Mouse (Mus musculus): ENCODE results near the gene Rflnb.

Gene Rflnb

DNA sequence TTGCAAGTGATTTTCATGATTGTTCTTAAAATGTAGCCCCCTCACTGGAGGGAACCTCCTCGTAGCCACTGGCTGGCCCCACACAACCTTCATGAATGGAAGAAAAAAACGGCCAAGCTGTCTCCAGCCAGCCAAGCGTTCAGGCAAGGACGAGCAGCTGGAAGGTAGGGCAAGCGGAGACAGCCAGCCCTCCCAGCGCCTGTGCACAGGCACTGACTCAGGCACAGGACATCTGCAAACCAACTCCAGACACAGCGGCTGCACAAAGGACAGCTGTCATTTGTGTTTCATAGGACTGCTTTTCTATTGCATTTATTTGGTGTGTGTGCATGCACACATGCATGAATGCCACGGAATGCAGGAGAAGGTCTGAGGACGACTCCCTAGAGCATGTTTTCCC, 33.2 kb downstream of the Rflnb start:
- no peak for ATAC-seq (ENCODE audit: insufficient number of reproducible peaks, low FRiP score, low TSS enrichment)

DNA sequence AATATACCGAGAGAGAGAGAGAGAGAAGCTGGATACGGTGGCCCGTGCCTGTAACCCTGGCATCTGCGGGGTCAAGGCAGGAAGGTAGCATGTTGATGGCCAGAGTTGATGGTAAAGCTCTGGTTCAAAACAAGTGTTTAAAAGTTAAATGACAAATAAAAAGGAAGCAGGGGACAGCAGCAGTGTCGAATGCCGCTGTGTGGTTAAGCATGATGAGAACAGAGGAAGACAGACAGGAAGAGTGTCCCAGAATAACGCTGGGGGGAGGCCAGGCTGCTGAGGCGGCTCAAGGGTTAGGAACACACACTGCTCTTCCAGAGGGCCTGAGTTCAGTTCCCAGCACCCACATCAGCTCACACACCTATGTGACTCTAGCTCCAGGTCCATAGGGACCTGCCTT, 35.1 kb downstream of the Rflnb start:
- no peak for ATAC-seq (ENCODE audit: insufficient number of reproducible peaks, low FRiP score, low TSS enrichment)

DNA sequence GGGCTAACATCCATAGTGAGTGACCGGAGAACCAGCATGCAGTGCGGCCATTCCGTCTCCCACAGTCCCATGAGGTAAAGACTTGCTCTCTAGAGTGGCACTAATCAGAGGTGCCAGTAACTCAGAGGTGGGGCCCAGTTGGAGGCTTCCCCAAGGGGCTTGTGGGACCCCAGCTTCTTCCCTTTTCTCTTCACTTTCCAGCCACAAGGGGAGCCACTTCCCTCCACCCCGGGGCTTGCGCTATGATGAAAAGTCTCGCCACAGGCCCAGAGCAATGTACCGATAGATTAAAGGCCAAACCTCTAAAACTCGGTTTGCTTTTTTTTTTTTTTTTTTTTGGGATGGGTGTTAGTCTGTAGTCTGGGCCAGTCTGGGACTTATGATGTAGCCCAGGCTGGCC, 35.7 kb downstream of the Rflnb start:
- no peak for ATAC-seq (ENCODE audit: insufficient number of reproducible peaks, low FRiP score, low TSS enrichment)

DNA sequence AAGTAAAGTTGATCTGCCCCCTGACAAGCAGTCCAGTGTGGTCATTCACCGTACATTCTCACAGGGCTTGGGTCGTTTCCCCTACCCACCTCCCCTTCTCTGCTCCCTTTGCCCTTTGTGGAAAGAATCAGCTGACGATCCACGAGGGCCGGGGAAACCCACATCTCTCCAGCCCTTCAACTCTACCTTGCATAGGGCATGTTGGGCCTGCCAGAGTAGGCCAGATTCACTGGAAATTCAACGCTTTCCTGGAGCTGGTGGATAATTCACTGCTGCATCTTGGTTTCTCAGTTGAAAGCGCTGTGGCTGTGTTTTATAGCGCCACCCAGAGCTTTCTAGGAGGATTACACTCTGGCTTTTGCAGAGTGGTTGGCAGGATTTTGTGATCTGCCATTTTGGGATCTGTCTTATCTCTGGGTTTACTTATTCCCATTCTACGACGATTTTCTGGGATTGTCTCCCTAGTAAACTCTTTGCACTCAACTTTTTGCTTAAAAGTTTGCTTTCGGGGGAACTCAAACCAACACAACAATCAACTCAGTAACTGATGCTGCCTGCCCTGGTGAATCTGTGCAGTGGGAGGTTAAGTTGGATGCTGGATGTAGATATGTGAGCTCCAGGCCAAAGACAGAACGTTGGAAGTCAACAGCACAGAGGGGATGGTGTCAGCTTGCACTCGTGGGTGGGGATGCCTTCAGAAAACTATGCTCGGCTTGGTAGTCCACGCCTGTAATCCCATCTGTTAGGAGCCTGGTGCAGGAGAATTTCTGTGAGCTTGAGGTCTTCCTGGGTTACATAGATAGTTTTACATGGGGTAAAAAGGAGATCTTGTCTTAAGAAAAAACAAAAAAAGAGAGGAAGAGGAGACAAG, 36.4 kb downstream of the Rflnb start:
- no peak for ATAC-seq (ENCODE audit: insufficient number of reproducible peaks, low FRiP score, low TSS enrichment)

DNA sequence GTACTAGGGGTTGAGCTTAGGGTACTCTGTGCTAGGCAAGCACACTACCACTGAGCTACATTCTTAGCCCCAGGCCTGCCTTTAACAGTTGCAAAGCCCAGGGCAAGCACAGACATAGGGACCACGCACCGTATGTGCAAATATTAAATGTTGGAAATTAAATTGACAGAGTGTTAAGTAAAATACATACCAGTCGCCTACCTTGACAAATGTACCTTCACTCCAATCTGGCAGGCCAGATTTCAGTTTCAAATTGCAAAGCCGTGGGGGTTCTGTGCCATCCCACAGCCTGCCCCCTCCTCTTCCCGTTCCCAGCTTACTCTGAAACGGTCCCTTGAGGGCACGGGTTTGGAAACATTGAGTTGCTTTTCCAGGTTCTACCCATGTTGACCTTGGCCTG, 41.6 kb downstream of the Rflnb start:
- ATAC-seq (ENCODE audit: insufficient number of reproducible peaks, low FRiP score, low TSS enrichment): no peak

DNA sequence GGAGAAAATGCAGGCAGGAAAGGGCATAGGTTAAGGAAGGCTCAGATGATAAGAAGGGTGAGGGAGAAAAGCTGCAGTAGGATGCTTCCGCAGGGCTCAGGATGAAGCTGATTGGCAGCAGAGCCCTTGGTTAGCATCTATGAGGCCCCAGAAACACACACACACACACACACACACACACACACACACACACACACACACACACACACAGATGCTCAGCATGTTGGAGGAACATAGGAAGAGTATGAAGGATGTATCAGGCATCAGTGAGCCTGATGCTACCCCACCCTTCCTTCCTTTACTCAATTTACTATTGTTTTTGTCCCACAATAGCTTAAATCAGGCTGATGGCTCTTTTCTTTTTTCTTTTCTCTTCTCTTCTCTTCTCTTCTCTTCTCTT, 43.0 kb downstream of the Rflnb start:
- no peak for ATAC-seq (ENCODE audit: insufficient number of reproducible peaks, low FRiP score, low TSS enrichment)

DNA sequence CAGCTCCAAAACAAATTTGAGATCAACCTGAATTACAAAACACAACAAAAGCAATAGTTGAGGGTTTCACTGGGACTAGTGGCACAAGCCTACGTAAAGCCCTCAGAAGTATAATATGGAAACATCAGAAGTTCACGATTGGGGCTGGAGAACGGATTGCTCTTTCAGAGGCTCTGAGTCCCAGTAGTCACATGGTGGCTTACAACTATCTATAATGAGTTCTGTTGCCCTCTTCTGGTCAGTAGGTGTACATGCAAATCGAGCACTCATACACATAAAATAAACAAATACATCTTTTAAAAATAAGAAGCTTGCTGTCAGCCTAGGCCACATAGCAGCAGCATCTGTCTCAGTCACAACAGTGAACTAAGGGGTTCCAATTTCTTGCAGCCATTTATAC, 44.4 kb downstream of the Rflnb start:
- ATAC-seq (ENCODE audit: insufficient number of reproducible peaks, low FRiP score, low TSS enrichment): no peak

DNA sequence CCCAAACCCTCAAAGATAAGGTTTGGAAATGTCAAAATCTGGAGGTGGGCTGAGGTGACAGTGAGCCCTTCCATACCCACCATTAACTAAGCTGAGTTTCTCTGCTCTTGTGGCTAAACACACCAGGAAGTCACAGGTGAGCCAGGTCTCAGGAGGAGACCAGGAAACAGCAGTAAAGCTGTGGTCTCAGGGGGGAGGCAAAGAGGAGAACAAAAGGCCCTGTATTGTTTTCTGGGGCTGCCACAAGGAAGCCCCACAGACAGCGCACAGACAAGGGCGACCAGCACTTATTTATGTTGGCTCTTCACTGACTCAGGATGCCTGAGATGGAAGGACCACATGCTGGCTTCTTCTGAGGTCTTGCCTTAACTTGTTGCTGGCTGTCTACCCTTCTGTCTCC, 47.2 kb downstream of the Rflnb start:
- ATAC-seq (ENCODE audit: insufficient number of reproducible peaks, low FRiP score, low TSS enrichment): no peak

DNA sequence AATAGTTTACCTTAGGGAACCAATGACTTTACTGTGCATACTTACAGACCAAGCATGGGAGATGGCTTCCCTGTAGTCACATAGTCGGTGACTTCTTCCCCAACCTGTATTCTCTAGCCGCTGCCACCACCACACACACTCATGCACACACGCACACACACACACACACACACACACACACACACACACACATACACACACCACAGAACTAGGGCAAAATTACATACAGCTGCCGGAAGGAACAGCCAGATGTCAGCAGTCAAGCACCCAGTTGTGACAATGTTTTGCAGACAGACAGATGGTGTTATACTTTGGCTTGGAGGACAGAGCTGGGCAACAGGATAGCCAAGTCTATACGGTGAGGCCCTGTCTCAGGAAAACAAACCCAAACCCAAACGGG, 49.5 kb downstream of the Rflnb start:
- ATAC-seq (ENCODE audit: insufficient number of reproducible peaks, low FRiP score, low TSS enrichment): no peak

DNA sequence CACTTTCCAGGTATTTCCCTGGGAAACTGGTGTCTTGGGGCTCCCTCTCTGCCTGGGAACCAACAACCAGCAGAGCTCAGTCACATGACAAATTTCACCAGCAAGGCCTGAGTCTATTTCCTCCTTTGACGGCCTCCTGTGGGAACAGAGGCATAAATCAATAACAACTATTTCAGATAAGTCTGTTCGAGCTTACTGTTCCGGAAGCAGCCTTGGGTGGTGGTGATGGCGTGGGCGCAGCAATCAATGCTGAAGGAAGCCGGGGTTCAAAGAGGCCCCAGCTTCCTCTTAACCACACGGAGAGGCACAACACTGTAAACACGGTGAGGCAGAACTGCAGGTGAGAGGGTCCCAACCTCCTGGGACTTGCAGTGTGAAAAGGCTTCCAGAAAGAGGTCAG, 50.8 kb downstream of the Rflnb start:
- no peak for ATAC-seq (ENCODE audit: insufficient number of reproducible peaks, low FRiP score, low TSS enrichment)

DNA sequence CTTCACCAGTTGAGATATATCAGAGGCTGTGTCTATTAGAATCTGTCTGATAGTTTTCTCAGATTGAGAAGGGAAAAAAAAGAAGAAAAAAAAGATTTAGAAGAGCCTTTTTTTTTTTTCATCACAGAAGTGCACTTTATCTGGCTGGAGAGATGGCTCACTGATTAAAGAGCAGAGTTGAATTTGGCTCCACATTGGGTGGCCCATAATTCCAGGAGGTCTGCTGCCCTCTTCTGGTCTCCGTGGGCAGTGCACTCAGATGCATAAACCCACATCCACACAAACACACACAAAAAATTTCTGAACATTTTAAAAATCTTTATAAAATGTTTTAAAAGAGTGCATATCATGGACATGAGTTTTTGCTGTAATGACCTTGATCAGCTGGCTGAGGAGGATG, 53.6 kb downstream of the Rflnb start:
- no peak for ATAC-seq (ENCODE audit: insufficient number of reproducible peaks, low FRiP score, low TSS enrichment)

DNA sequence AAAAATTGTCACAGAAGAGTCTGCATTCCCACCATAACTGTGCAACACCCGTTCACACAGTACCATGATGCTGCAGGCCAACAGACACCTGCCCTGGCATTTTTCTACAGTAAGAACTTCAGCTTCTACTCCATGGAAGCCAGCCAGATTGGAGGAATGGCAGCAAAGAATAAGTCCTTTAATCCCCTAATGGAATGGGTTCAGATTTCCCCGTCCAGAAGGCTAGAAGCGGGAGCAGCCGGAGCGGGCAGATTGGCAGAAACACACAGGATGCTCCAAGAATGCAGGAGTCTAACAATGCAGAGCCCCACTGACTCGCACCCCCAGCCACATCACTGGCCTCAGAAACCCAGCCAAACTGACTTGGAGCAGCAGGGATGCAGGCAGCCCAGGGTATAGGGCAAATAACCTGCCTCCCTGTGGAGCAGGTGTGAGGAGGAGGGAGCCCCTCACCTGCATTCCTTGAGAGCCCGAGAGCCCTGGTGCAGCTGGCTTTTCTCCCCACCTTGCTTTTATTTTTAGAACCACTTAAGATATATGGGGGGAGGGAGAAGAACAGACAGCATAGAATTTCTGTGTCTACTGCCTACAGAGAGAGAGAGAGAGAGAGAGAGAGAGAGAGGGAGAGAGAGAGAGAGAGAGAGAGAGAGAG, 54.5 kb downstream of the Rflnb start:
- no peak for ATAC-seq (ENCODE audit: insufficient number of reproducible peaks, low FRiP score, low TSS enrichment)

DNA sequence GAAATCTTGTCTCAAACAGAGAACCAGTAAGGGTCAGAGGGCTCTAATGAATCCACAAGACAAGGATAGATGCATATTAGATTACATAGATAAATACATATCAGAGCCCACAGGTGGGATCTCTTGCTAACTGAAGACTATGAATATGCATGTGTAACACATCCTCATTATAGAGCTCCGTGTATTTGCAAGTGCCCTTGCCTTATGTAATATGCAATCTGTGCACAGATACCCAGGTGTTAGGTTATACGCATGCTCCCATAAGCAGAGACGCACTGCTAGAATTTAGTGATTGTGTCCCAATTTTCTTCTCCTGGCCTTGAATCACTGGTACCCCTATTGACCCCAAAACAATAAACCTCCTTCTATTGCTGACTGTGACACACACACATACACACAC, 55.4 kb downstream of the Rflnb start:
- no peak for ATAC-seq (ENCODE audit: insufficient number of reproducible peaks, low FRiP score, low TSS enrichment)

DNA sequence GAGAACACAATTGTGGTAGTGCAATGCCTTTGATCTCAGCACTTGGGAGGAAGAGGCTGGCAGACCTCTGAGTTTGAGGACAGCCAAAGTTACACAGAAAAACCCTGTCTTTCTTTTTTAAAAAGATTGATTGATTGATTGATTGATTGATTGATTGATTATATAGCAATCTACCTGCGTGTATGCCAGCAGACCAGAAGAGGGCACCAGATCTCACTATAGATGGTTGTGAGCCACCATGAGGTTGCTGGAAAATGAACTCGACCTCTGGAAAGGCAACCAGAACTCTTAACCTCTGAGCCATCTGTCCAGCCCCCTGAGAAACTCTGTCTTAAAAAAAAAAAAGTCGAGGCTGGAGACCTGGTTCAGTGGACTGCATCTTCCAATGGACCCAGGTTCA, 57.0 kb downstream of the Rflnb start:
- no peak for ATAC-seq (ENCODE audit: insufficient number of reproducible peaks, low FRiP score, low TSS enrichment)

All from cerebellum, adult (tissue).